Mouse (Mus musculus) lung, postnatal 0 days (tissue): Measurements from ENCODE around the gene Mrc2. TPM values are rescaled to one million over a fixed set of nuclear protein-coding genes. Genes with fewer than 3 reads are reported as not detected.

Experiments used
- ATAC-seq: fragments of 200-750 bp; cut with Nextera tagmentation; 2 replicates; pipeline ENCODE4 v1.8.0; 2017; ENCODE audit warnings: moderate library complexity
- DNase-seq: peaks from one replicate; pipeline ENCODE4 v3.0.0-alpha.2; 2016; ENCODE audit warnings: low spot score
- H3K27ac ChIP-seq: fragments of 300-500 bp; sonication (generic); 2 replicates; pipeline ENCODE4 v1.5.1; 2014; ENCODE audit warnings: antibody characterized with exemption, mild to moderate bottlenecking, low read length, mixed read lengths
- H3K27me3 ChIP-seq: fragments of 300-500 bp; sonication (generic); replicated peaks from 2 replicates; pipeline ENCODE4 v1.6.1; 2014; ENCODE audit warnings: low read length, mixed read lengths; ENCODE audit not compliant: insufficient read depth
- H3K36me3 ChIP-seq: fragments of 300-500 bp; sonication (generic); 2 replicates; pipeline ENCODE4 v1.6.1; 2014; ENCODE audit warnings: low read length, mixed read lengths; ENCODE audit not compliant: insufficient read depth
- H3K4me1 ChIP-seq: fragments of 300-500 bp; sonication (generic); 2 replicates; pipeline ENCODE4 v1.6.1; 2014; ENCODE audit warnings: antibody characterized with exemption, low read depth, low read length, mixed read lengths; ENCODE audit not compliant: insufficient read depth
- H3K4me2 ChIP-seq: fragments of 300-500 bp; sonication (generic); replicated peaks from 2 replicates; pipeline ENCODE4 v1.6.1; 2014; ENCODE audit warnings: low read depth, mild to moderate bottlenecking, low read length, moderate library complexity, mixed read lengths
- H3K4me3 ChIP-seq: fragments of 300-500 bp; sonication (generic); 2 replicates; pipeline ENCODE4 v1.5.1; 2014; ENCODE audit warnings: low read depth, low read length
- H3K9ac ChIP-seq: fragments of 300-500 bp; sonication (generic); replicated peaks from 2 replicates; pipeline ENCODE4 v1.6.1; 2014; ENCODE audit warnings: low read depth, mild to moderate bottlenecking
- H3K9me3 ChIP-seq: fragments of 300-500 bp; sonication (generic); 2 replicates; pipeline ENCODE4 v1.6.1; 2016; ENCODE audit warnings: low read length, mixed read lengths
- CTCF ChIP-seq: IDR thresholded peaks from 2 replicates; pipeline ENCODE4 v1.5.1; 2016; ENCODE audit warnings: antibody characterized with exemption, mild to moderate bottlenecking
- EP300 ChIP-seq: IDR thresholded peaks from 2 replicates; pipeline ENCODE4 v1.6.1; 2016; ENCODE audit warnings: antibody characterized with exemption, mild to moderate bottlenecking, control low read depth
- WGBS: fragments of 180-500 bp; shearing (Covaris S2); extraction: QIAGEN DNeasy Blood & Tissue Kit; methylation state at CpG from one replicate; pipeline ENCODE4 v1.1.7; 2014; 5-methylcytosine and 5-hydroxymethylcytosine counted together
- polyA plus RNA-seq: library from polyadenylated mRNA; unstranded; fragments of >200 nt; fragmentation: Nextera tagmentation; extraction: Ambion mirVana; gene quantifications from 2 replicates; pipeline ENCODE4 v1.2.1, GENCODE M21; 2015

The Mrc2 gene
- polyA plus RNA-seq, 1 experiment from 2014 or later: 20.0 TPM

- no peak overlapping the region for H3K4me3 ChIP-seq
- TF ChIP-seq EP300: no peak
- no peak for TF ChIP-seq CTCF
- peak; percentile 58 for DNase-seq
These were observed 30.7 kb upstream of the Mrc2 start for GRCm38 (mm10) chr11:105261601-105262351.

GRCm38 (mm10) chr11:105264506-105264905 lies 27.9 kb upstream of the Mrc2 start:
- ATAC-seq (no peak), DNase-seq (no peak)
- Histone ChIP-seq H3K9ac (no peak overlapping the region), H3K4me3 (no peak overlapping the region), H3K27ac (no peak overlapping the region), H3K9me3 (no peaks in the 10 kb centered on the region), H3K36me3 (peaks cover 9% of the 10 kb centered on the region; the same call in 1 of the 2 replicates), H3K4me2 (no peak overlapping the region), H3K27me3 (no peaks in the 10 kb centered on the region), H3K4me1 (no peaks in the 10 kb centered on the region)
- TF ChIP-seq CTCF: no peak
- TF ChIP-seq EP300: no peak

More at GRCm38 (mm10) chr11:105261601-105262351, 30.7 kb upstream of the Mrc2 start:
- peaks cover 13% of the 10 kb centered on the region; the same call in 1 of the 2 replicates for H3K36me3 ChIP-seq
- 60% methylated on average over 4 of the region's 4 CpGs for WGBS
- H3K4me1 ChIP-seq: no peaks in the 10 kb centered on the region
- H3K4me2 ChIP-seq: no peak overlapping the region
- H3K9me3 ChIP-seq: no peaks in the 10 kb centered on the region
- no peak overlapping the region for H3K27ac ChIP-seq
- H3K9ac ChIP-seq: no peak overlapping the region
- ATAC-seq: peak; percentile 52; the same call in 1 of the 2 replicates
- H3K27me3 ChIP-seq: no peaks in the 10 kb centered on the region

- H3K9ac ChIP-seq: no peak overlapping the region
- no peak overlapping the region for H3K4me2 ChIP-seq
- H3K27me3 ChIP-seq: no peaks in the 10 kb centered on the region
- no peaks in the 10 kb centered on the region for H3K4me1 ChIP-seq
- ATAC-seq (peak; percentile 44; the same call in 1 of the 2 replicates), DNase-seq (peak; percentile 59)
- H3K4me3 ChIP-seq: no peak overlapping the region
- no peak overlapping the region for H3K27ac ChIP-seq
- WGBS: 66% methylated on average over 3 of the region's 3 CpGs
- H3K36me3 ChIP-seq: peaks cover 9% of the 10 kb centered on the region; the same call in 1 of the 2 replicates
- no peaks in the 10 kb centered on the region for H3K9me3 ChIP-seq
- TF ChIP-seq EP300 (no peak; the same call in 1 of the 2 replicates), CTCF (no peak)
These were observed 27.5 kb upstream of the Mrc2 start for GRCm38 (mm10) chr11:105264988-105265387.

DNA sequence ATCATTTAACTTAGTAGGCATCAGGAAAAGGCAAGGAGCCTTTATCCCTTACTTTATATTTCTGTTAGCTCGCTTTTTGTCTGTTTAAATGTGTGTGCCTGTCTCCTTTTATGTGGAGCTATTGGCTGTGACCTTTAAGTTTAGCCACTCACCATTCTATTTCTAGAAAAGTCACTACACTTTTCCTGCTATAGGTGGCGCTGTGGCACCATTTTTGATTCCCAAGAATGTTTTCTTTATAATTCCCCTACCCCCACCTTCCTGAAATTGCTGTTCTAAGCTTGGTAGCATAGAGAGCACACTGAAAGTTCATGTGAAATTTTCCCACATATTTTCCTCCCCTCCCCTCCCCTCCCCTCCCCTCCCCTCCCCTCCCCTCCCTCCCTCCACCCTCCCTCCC lies 22.3 kb upstream of the Mrc2 start:
- peaks cover 9% of the 10 kb centered on the region; the same call in 1 of the 2 replicates for H3K36me3 ChIP-seq
- ATAC-seq (peak; percentile 64), DNase-seq (peak; percentile 89)
- no peaks in the 10 kb centered on the region for H3K27me3 ChIP-seq
- H3K27ac ChIP-seq: no peak overlapping the region
- no peaks in the 10 kb centered on the region for H3K4me1 ChIP-seq
- no peak overlapping the region for H3K4me3 ChIP-seq
- H3K9me3 ChIP-seq: no peaks in the 10 kb centered on the region
- TF ChIP-seq CTCF: peak; percentile 77
- TF ChIP-seq EP300: peak; percentile 53; the same call in 1 of the 2 replicates
- no peak overlapping the region for H3K4me2 ChIP-seq
- no peak overlapping the region for H3K9ac ChIP-seq
- WGBS: 12% methylated on average over 2 of the region's 2 CpGs

- H3K4me3 ChIP-seq: no peak overlapping the region
- no peaks in the 10 kb centered on the region for H3K27me3 ChIP-seq
- H3K9me3 ChIP-seq: no peaks in the 10 kb centered on the region
- TF ChIP-seq EP300 (no peak), CTCF (no peak)
- no peak overlapping the region for H3K9ac ChIP-seq
- no peaks in the 10 kb centered on the region for H3K4me1 ChIP-seq
- DNase-seq (no peak), ATAC-seq (no peak)
- no peak overlapping the region for H3K4me2 ChIP-seq
- 64% methylated on average over 6 of the region's 6 CpGs for WGBS
- peaks cover 36% of the 10 kb centered on the region for H3K36me3 ChIP-seq
- no peak overlapping the region for H3K27ac ChIP-seq
These were observed 12.0 kb upstream of the Mrc2 start for GRCm38 (mm10) chr11:105280456-105280855.

DNA sequence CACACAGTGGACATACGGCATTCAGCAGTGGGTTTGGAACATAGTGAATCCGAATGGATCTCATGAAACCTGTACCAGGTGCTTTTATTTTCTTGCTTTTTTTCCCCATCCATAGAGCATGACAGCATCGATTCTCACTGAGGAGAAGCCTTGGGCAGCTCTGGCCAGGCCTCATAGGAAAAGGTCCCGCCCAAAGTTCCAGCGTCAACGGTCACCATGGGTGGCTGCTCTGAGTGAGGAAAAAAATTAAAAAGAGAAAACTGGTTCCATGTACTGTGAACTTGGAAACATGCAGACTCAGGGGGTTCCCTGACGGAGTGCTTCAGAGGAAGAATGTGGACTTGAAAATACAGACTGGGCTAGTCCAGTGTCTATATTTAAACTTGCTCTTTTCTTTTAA lies 11.2 kb upstream of the Mrc2 start:
- Histone ChIP-seq H3K9ac (no peak overlapping the region), H3K4me3 (no peak overlapping the region), H3K4me1 (no peaks in the 10 kb centered on the region), H3K4me2 (no peak overlapping the region), H3K9me3 (no peaks in the 10 kb centered on the region), H3K36me3 (peaks cover 29% of the 10 kb centered on the region), H3K27me3 (no peaks in the 10 kb centered on the region), H3K27ac (peak overlapping the region; percentile 77; the same call in 1 of the 2 replicates)
- WGBS: 75% methylated on average over 7 of the region's 7 CpGs
- TF ChIP-seq EP300: no peak
- no peak for TF ChIP-seq CTCF
- DNase-seq: no peak
- ATAC-seq: no peak
